Mouse (Mus musculus): ENCODE data around the gene Pde7b.

Gene Pde7b

GRCm38 (mm10) chr10:20722651-20723520 is 2.0 kb downstream of the Pde7b start:
- no peak for DNase-seq (ENCODE audit: low read depth, low spot score)

- DNase-seq (ENCODE audit: low read depth, low spot score) = no peak
These were observed 5.7 kb downstream of the Pde7b start for GRCm38 (mm10) chr10:20719201-20719600.

- DNase-seq (ENCODE audit: low read depth, low spot score) = no peak
These were observed 24.2 kb downstream of the Pde7b start for GRCm38 (mm10) chr10:20700633-20701032.

- no peak for DNase-seq (ENCODE audit: low read depth, low spot score)
These were observed 25.0 kb downstream of the Pde7b start for GRCm38 (mm10) chr10:20699874-20700273.

- DNase-seq (ENCODE audit: low read depth, low spot score) = no peak
These were observed 29.2 kb downstream of the Pde7b start for GRCm38 (mm10) chr10:20695637-20696036.

- DNase-seq (ENCODE audit: low read depth, low spot score) = no peak
These were observed 34.9 kb downstream of the Pde7b start for GRCm38 (mm10) chr10:20690002-20690401.

- DNase-seq (ENCODE audit: low read depth, low spot score) = no peak
These were observed 40.7 kb downstream of the Pde7b start for GRCm38 (mm10) chr10:20684151-20684550.

- no peak for DNase-seq (ENCODE audit: low read depth, low spot score)
These were observed 43.9 kb downstream of the Pde7b start for GRCm38 (mm10) chr10:20680986-20681385.

GRCm38 (mm10) chr10:20675321-20675720 is 49.6 kb downstream of the Pde7b start:
- DNase-seq (ENCODE audit: low read depth, low spot score) = peak; percentile 4

- DNase-seq (ENCODE audit: low read depth, low spot score) = peak; percentile 22
These were observed 51.1 kb downstream of the Pde7b start for GRCm38 (mm10) chr10:20673798-20674197.

- DNase-seq (ENCODE audit: low read depth, low spot score) = no peak
These were observed 52.3 kb downstream of the Pde7b start for GRCm38 (mm10) chr10:20672591-20672990.

- DNase-seq (ENCODE audit: low read depth, low spot score) = no peak
These were observed 53.3 kb downstream of the Pde7b start for GRCm38 (mm10) chr10:20671621-20672020.

GRCm38 (mm10) chr10:20670541-20670940 is 54.3 kb downstream of the Pde7b start:
- no peak for DNase-seq (ENCODE audit: low read depth, low spot score)

- no peak for DNase-seq (ENCODE audit: low read depth, low spot score)
These were observed 55.4 kb downstream of the Pde7b start for GRCm38 (mm10) chr10:20669467-20669866.

GRCm38 (mm10) chr10:20668577-20668976 is 56.3 kb downstream of the Pde7b start:
- no peak for DNase-seq (ENCODE audit: low read depth, low spot score)

GRCm38 (mm10) chr10:20666655-20667054 is 58.2 kb downstream of the Pde7b start:
- no peak for DNase-seq (ENCODE audit: low read depth, low spot score)

GRCm38 (mm10) chr10:20662951-20663350 is 61.9 kb downstream of the Pde7b start:
- no peak for DNase-seq (ENCODE audit: low read depth, low spot score)

GRCm38 (mm10) chr10:20661684-20662083 is 63.2 kb downstream of the Pde7b start:
- no peak for DNase-seq (ENCODE audit: low read depth, low spot score)

GRCm38 (mm10) chr10:20659718-20660117 is 65.2 kb downstream of the Pde7b start:
- no peak for DNase-seq (ENCODE audit: low read depth, low spot score)

GRCm38 (mm10) chr10:20659268-20659667 is 65.6 kb downstream of the Pde7b start:
- DNase-seq (ENCODE audit: low read depth, low spot score) = no peak

GRCm38 (mm10) chr10:20658716-20659115 is 66.2 kb downstream of the Pde7b start:
- no peak for DNase-seq (ENCODE audit: low read depth, low spot score)

GRCm38 (mm10) chr10:20657316-20658081 is 67.4 kb downstream of the Pde7b start:
- peak; percentile 31 for DNase-seq (ENCODE audit: low read depth, low spot score)

GRCm38 (mm10) chr10:20654590-20654989 is 70.3 kb downstream of the Pde7b start:
- no peak for DNase-seq (ENCODE audit: low read depth, low spot score)

Measured in 3T3-L1 (cell line).